Mouse (Mus musculus): ENCODE results near the gene Klhdc2. TPM values are rescaled to one million over a fixed set of nuclear protein-coding genes. Genes with fewer than 3 reads are reported as not detected.

The Klhdc2 gene
- 38.0 TPM for polyA plus RNA-seq (2014; fragmentation: Illumina TruSeq; extraction: RNeasy Lipid Tissue Mini Kit (QIAGEN cat#74804); ENCODE audit: insufficient read depth, low read depth, low replicate concordance)

GRCm38 (mm10) chr12:69296511-69297410 lies at the start of gene Klhdc2:
Klhdc2 (plus strand) TSS chr12:69296681.

GRCm38 (mm10) chr12:69356546-69357299 lies 60.2 kb downstream of the Klhdc2 start, which contains the start of gene Nemf:
Nemf (minus strand) TSS chr12:69357165.

Other genes starting within 250 kb of the Klhdc2 start
- 4,130 TPM for gene Rps29, start 137.5 kb upstream of the Klhdc2 start, polyA plus RNA-seq (2014; fragmentation: Illumina TruSeq; extraction: RNeasy Lipid Tissue Mini Kit (QIAGEN cat#74804); ENCODE audit: insufficient read depth, low read depth, low replicate concordance)
- gene Lrr1, start 127.9 kb upstream of the Klhdc2 start, polyA plus RNA-seq (2014; fragmentation: Illumina TruSeq; extraction: RNeasy Lipid Tissue Mini Kit (QIAGEN cat#74804); ENCODE audit: insufficient read depth, low read depth, low replicate concordance): not detected
- gene Rpl36al, start 112.6 kb upstream of the Klhdc2 start, polyA plus RNA-seq (2014; fragmentation: Illumina TruSeq; extraction: RNeasy Lipid Tissue Mini Kit (QIAGEN cat#74804); ENCODE audit: insufficient read depth, low read depth, low replicate concordance): 653 TPM
- 28.4 TPM for gene Mgat2, start 112.5 kb upstream of the Klhdc2 start, polyA plus RNA-seq (2014; fragmentation: Illumina TruSeq; extraction: RNeasy Lipid Tissue Mini Kit (QIAGEN cat#74804); ENCODE audit: insufficient read depth, low read depth, low replicate concordance)
- gene Gm49383, start 99.6 kb upstream of the Klhdc2 start, polyA plus RNA-seq (2014; fragmentation: Illumina TruSeq; extraction: RNeasy Lipid Tissue Mini Kit (QIAGEN cat#74804); ENCODE audit: insufficient read depth, low read depth, low replicate concordance): 3.7 TPM
- gene Dnaaf2, start 98.3 kb upstream of the Klhdc2 start, polyA plus RNA-seq (2014; fragmentation: Illumina TruSeq; extraction: RNeasy Lipid Tissue Mini Kit (QIAGEN cat#74804); ENCODE audit: insufficient read depth, low read depth, low replicate concordance): 2.9 TPM
- 3.7 TPM for gene Gm49384, start 92.4 kb upstream of the Klhdc2 start, polyA plus RNA-seq (2014; fragmentation: Illumina TruSeq; extraction: RNeasy Lipid Tissue Mini Kit (QIAGEN cat#74804); ENCODE audit: insufficient read depth, low read depth, low replicate concordance)
- gene Pole2, start 68.5 kb upstream of the Klhdc2 start, polyA plus RNA-seq (2014; fragmentation: Illumina TruSeq; extraction: RNeasy Lipid Tissue Mini Kit (QIAGEN cat#74804); ENCODE audit: insufficient read depth, low read depth, low replicate concordance): 2.4 TPM
- gene Klhdc1, start 55.5 kb upstream of the Klhdc2 start, polyA plus RNA-seq (2014; fragmentation: Illumina TruSeq; extraction: RNeasy Lipid Tissue Mini Kit (QIAGEN cat#74804); ENCODE audit: insufficient read depth, low read depth, low replicate concordance): 4.4 TPM
- 11.5 TPM for gene Nemf, start 60.5 kb downstream of the Klhdc2 start, polyA plus RNA-seq (2014; fragmentation: Illumina TruSeq; extraction: RNeasy Lipid Tissue Mini Kit (QIAGEN cat#74804); ENCODE audit: insufficient read depth, low read depth, low replicate concordance)
- 57.8 TPM for gene Arf6, start 75.5 kb downstream of the Klhdc2 start, polyA plus RNA-seq (2014; fragmentation: Illumina TruSeq; extraction: RNeasy Lipid Tissue Mini Kit (QIAGEN cat#74804); ENCODE audit: insufficient read depth, low read depth, low replicate concordance)
- not detected for gene Gm9887, start 75.8 kb downstream of the Klhdc2 start, polyA plus RNA-seq (2014; fragmentation: Illumina TruSeq; extraction: RNeasy Lipid Tissue Mini Kit (QIAGEN cat#74804); ENCODE audit: insufficient read depth, low read depth, low replicate concordance)

Measured in lung, adult 10 weeks (tissue).